23 mouse cellular contexts compared by ENCODE assay signal in genomic region chr1:72791743-72792142, GRCm38 (mm10). TPM values are rescaled to one million over a fixed set of nuclear protein-coding genes. Genes with fewer than 3 reads are reported as not detected.
A peak's percentile ranks its signal among the peaks of the same experiment; 100 is the strongest.
DNase-seq lines count a peak whose midpoint lies in the region; ATAC-seq and TF ChIP-seq lines count a peak whose summit lies in the region.
"Had no signal": no experiment of that assay in that cellular context is flagged by ENCODE, and none has a peak within 500 bp of the region (broad histone marks: within the 10 kb centered on the region; RNA-seq: fewer than 3 reads in every experiment).

No protein-coding gene starts in this region.

- ATAC-seq in liver, embryonic 11.5 days (replicated peaks; ENCODE audit: low FRiP score) = no peak
- ATAC-seq in embryonic facial prominence, embryonic 12.5 days (ENCODE audit: insufficient number of reproducible peaks, insufficient read depth, low FRiP score, low TSS enrichment) = no peak
- ATAC-seq in embryonic facial prominence, embryonic 13.5 days (ENCODE audit: insufficient number of reproducible peaks, insufficient read depth, low FRiP score, low TSS enrichment, low read depth) = no peak
- no peak for ATAC-seq in forebrain, embryonic 15.5 days (replicated peaks)
- ATAC-seq: forebrain, embryonic 14.5 days; forebrain, postnatal 0 days had no signal

- peaks cover 15% of the 10 kb centered on the region for H3K4me1 ChIP-seq in liver, adult 2 months (ENCODE audit: control insufficient read depth, insufficient read depth, low read length)
- H3K4me1 ChIP-seq in liver, embryonic 11.5 days (replicated peaks; ENCODE audit: control insufficient read depth, insufficient read depth, low read length) = no peaks in the 10 kb centered on the region
- peaks cover 12% of the 10 kb centered on the region; the same call in 1 of the 2 replicates for H3K4me1 ChIP-seq in embryonic facial prominence, embryonic 12.5 days
- H3K4me1 ChIP-seq in embryonic facial prominence, embryonic 13.5 days = peaks cover 18% of the 10 kb centered on the region
- H3K4me1 ChIP-seq in forebrain, embryonic 15.5 days = no peaks in the 10 kb centered on the region

- no peaks in the 10 kb centered on the region for H3K79me2 ChIP-seq in liver, adult 2 months (ENCODE audit: control insufficient read depth, insufficient read depth, low read length)

- TF ChIP-seq CTCF in liver, adult 2 months (IDR thresholded peaks at IDR 0.05; ENCODE audit: low read depth, low read length) = no peak

- H3K36me3 ChIP-seq in liver, adult 2 months (ENCODE audit: control insufficient read depth, insufficient read depth, low read length) = no peaks in the 10 kb centered on the region
- H3K36me3 ChIP-seq in liver, embryonic 11.5 days (ENCODE audit: control insufficient read depth, insufficient read depth, low read length) = no peaks in the 10 kb centered on the region
- H3K36me3 ChIP-seq in embryonic facial prominence, embryonic 12.5 days = no peaks in the 10 kb centered on the region
- H3K36me3 ChIP-seq in embryonic facial prominence, embryonic 13.5 days = no peaks in the 10 kb centered on the region
- H3K36me3 ChIP-seq in forebrain, embryonic 15.5 days = no peaks in the 10 kb centered on the region
- H3K36me3 ChIP-seq: embryonic facial prominence, embryonic 15.5 days; forebrain, embryonic 10.5 days; forebrain, embryonic 12.5 days had no signal

- H3K27me3 ChIP-seq in liver, adult 2 months (ENCODE audit: control insufficient read depth, insufficient read depth, low read length) = no peaks in the 10 kb centered on the region
- no peaks in the 10 kb centered on the region for H3K27me3 ChIP-seq in liver, embryonic 11.5 days (replicated peaks; ENCODE audit: control insufficient read depth, insufficient read depth, low read length)
- no peaks in the 10 kb centered on the region for H3K27me3 ChIP-seq in embryonic facial prominence, embryonic 12.5 days
- H3K27me3 ChIP-seq in embryonic facial prominence, embryonic 13.5 days = no peaks in the 10 kb centered on the region
- no peaks in the 10 kb centered on the region for H3K27me3 ChIP-seq in forebrain, embryonic 15.5 days
- H3K27me3 ChIP-seq: embryonic facial prominence, embryonic 15.5 days; forebrain, embryonic 12.5 days had no signal

- H3K4me2 ChIP-seq in liver, embryonic 11.5 days = no peak overlapping the region
- no peak overlapping the region for H3K4me2 ChIP-seq in embryonic facial prominence, embryonic 12.5 days (replicated peaks)
- H3K4me2 ChIP-seq in embryonic facial prominence, embryonic 13.5 days = peak overlapping the region; percentile 26
- H3K4me2 ChIP-seq in forebrain, embryonic 15.5 days (replicated peaks) = no peak overlapping the region
- H3K4me2 ChIP-seq: embryonic facial prominence, embryonic 15.5 days; forebrain, embryonic 12.5 days had no signal

- peak overlapping the region; percentile 50 for H3K9ac ChIP-seq in liver, adult 2 months (ENCODE audit: low read depth, low read length)
- no peak overlapping the region for H3K9ac ChIP-seq in liver, embryonic 11.5 days (ENCODE audit: low read depth, low read length)
- no peak overlapping the region for H3K9ac ChIP-seq in embryonic facial prominence, embryonic 12.5 days
- no peak overlapping the region for H3K9ac ChIP-seq in embryonic facial prominence, embryonic 13.5 days
- no peak overlapping the region for H3K9ac ChIP-seq in forebrain, embryonic 15.5 days (replicated peaks)
- H3K9ac ChIP-seq: embryonic facial prominence, embryonic 15.5 days; forebrain, embryonic 12.5 days; forebrain, postnatal 0 days had no signal

- no peak for TF ChIP-seq POLR2A in liver, adult 2 months (IDR thresholded peaks at IDR 0.05; ENCODE audit: extremely low read depth, insufficient read depth, low read length)

- no peaks in the 10 kb centered on the region for H3K9me3 ChIP-seq in liver, embryonic 11.5 days (ENCODE audit: control insufficient read depth, low read length)
- no peaks in the 10 kb centered on the region for H3K9me3 ChIP-seq in embryonic facial prominence, embryonic 12.5 days
- no peaks in the 10 kb centered on the region for H3K9me3 ChIP-seq in embryonic facial prominence, embryonic 13.5 days
- no peaks in the 10 kb centered on the region for H3K9me3 ChIP-seq in forebrain, embryonic 15.5 days
- H3K9me3 ChIP-seq: embryonic facial prominence, embryonic 15.5 days; forebrain, embryonic 12.5 days had no signal

- peak; percentile 97 for DNase-seq in liver, adult 2 months (ENCODE audit: extremely low read depth, low read depth, low spot score)
- no peak for DNase-seq in liver, embryonic 11.5 days (ENCODE audit: low spot score)
- DNase-seq: adrenal gland, adult 2 months; adrenal gland, postnatal 10 days; adrenal gland, postnatal 25 days; cerebellum, adult 11 months; cerebellum, adult 18-20 months; cerebellum, adult 8-10 months; cerebellum, adult 9-11 months; cerebellum, postnatal 14 days; cerebellum, postnatal 36 days; embryo, embryonic 11 days; forebrain, postnatal 0 days had no signal

- no peak overlapping the region for H3K4me3 ChIP-seq in liver, adult 2 months (ENCODE audit: insufficient read depth, low read depth, low read length)
- no peak overlapping the region for H3K4me3 ChIP-seq in liver, embryonic 11.5 days (ENCODE audit: low read depth, low read length)
- no peak overlapping the region for H3K4me3 ChIP-seq in embryonic facial prominence, embryonic 12.5 days
- no peak overlapping the region for H3K4me3 ChIP-seq in embryonic facial prominence, embryonic 13.5 days
- H3K4me3 ChIP-seq in forebrain, embryonic 15.5 days = no peak overlapping the region
- H3K4me3 ChIP-seq: embryonic facial prominence, embryonic 15.5 days; erythroblast, embryonic 14.5 days; forebrain, embryonic 10.5 days; forebrain, embryonic 12.5 days had no signal

- peak overlapping the region; percentile 98 for H3K27ac ChIP-seq in liver, adult 2 months (replicated peaks; ENCODE audit: insufficient read depth, low read depth, low read length)
- no peak overlapping the region for H3K27ac ChIP-seq in liver, embryonic 11.5 days (ENCODE audit: low read depth, low read length)
- H3K27ac ChIP-seq in embryonic facial prominence, embryonic 12.5 days = 0 out of 2 replicates have a peak overlapping the region, but pooled peaks have one; percentile 41
- H3K27ac ChIP-seq in embryonic facial prominence, embryonic 13.5 days = peak overlapping the region; percentile 44; the same call in 1 of the 2 replicates
- no peak overlapping the region for H3K27ac ChIP-seq in forebrain, embryonic 15.5 days (replicated peaks)
- H3K27ac ChIP-seq: embryonic facial prominence, embryonic 15.5 days had no signal

RNA-seq across cellular contexts. Expression of gene Igfbp2, which starts 32.6 kb away (rescaled TPM):
- 500 and 747 TPM in 2 replicates for total RNA-seq in liver, adult 2 months (2014; rRNA removed)
- 223 and 1,009 TPM in 2 replicates for polyA plus RNA-seq in liver, adult 2 months (2012; rRNA removed)
- 44.0 and 50.5 TPM in 2 replicates for polyA plus RNA-seq in liver, embryonic 11.5 days (2014; fragmentation: Nextera tagmentation; extraction: Ambion mirVana)
- polyA plus RNA-seq in embryonic facial prominence, embryonic 12.5 days (2016; fragmentation: Nextera tagmentation; extraction: Ambion mirVana) = 429 and 434 TPM in 2 replicates
- 469 and 555 TPM in 2 replicates for polyA plus RNA-seq in embryonic facial prominence, embryonic 13.5 days (2015; fragmentation: Nextera tagmentation; extraction: Ambion mirVana)
- polyA plus RNA-seq in forebrain, embryonic 15.5 days (2015; fragmentation: Nextera tagmentation; extraction: Ambion mirVana) = 336 and 343 TPM in 2 replicates
- total RNA-seq: common myeloid progenitor, adult 5-6 weeks; MEL had no signal

Comparison
In these comparisons a context has a peak if more than half of its experiments do, and no peak if none do; other contexts are left out.
1. H3K27ac ChIP-seq: peak in liver, adult 2 months (single experiment), embryonic facial prominence, embryonic 12.5 days (single experiment) and embryonic facial prominence, embryonic 13.5 days (single experiment); none in liver, embryonic 11.5 days (single experiment) and forebrain, embryonic 15.5 days (single experiment).